Mouse (Mus musculus) ES-E14 (cell line): Measurements from ENCODE around the gene Klc2.

ENCODE experiments used
- CHD2 ChIP-seq: IDR thresholded peaks from 2 replicates; pipeline ENCODE4 v1.6.1; 2014; ENCODE audit warnings: mild to moderate bottlenecking, low read depth, low read length, inconsistent platforms
- HCFC1 ChIP-seq: IDR thresholded peaks from 2 replicates; pipeline ENCODE4 v1.6.1; 2012; ENCODE audit warnings: low read length, inconsistent platforms, borderline replicate concordance; ENCODE audit not compliant: insufficient read depth
- MAFK ChIP-seq: IDR thresholded peaks from 2 replicates; pipeline ENCODE4 v1.6.1; 2014; ENCODE audit warnings: mild to moderate bottlenecking, low read depth, low read length, inconsistent platforms; ENCODE audit not compliant: insufficient read depth
- ZC3H11A ChIP-seq: IDR thresholded peaks from 2 replicates; pipeline ENCODE4 v1.6.1; 2012; ENCODE audit warnings: low read depth, mild to moderate bottlenecking, inconsistent platforms, low read length, borderline replicate concordance
- ZNF384 ChIP-seq: IDR thresholded peaks from 2 replicates; pipeline ENCODE4 v1.6.1; 2012; ENCODE audit warnings: low read depth, low read length, inconsistent platforms

- TF ChIP-seq MAFK, result no peak
- TF ChIP-seq ZNF384, result no peak
- TF ChIP-seq CHD2, result no peak
- no peak for TF ChIP-seq HCFC1
- TF ChIP-seq ZC3H11A, result no peak
These were observed 33.1 kb downstream of the Klc2 start, which contains the start of gene Tmem151a for GRCm38 (mm10) chr19:5085145-5085863.
